Mouse (Mus musculus) left cerebral cortex, adult 11 months (tissue): Measurements from ENCODE around the gene Psme2.
A peak's percentile ranks its signal among the peaks of the same experiment; 100 is the strongest.

Source experiments
- DNase-seq: peaks from one replicate; pipeline ENCODE4 v3.0.0; 2022; ENCODE audit warnings: low spot score

The Psme2 gene

GRCm38 (mm10) chr14:55596036-55596690, 5.2 kb upstream of the Psme2 start:
- DNase-seq = no peak

- no peak for DNase-seq
These were observed 1.3 kb upstream of the Psme2 start for GRCm38 (mm10) chr14:55592226-55592625.

- peak; percentile 91 for DNase-seq
These were observed 498 bp upstream of the Psme2 start, which contains the start of gene Rnf31 for GRCm38 (mm10) chr14:55591331-55591891. Gene Rnf31, plus strand, starts transcription at chr14:55591708.

GRCm38 (mm10) chr14:55589771-55590448, 1.0 kb downstream of the Psme2 start:
- no peak for DNase-seq

GRCm38 (mm10) chr14:55589271-55589670, 1.6 kb downstream of the Psme2 start:
- DNase-seq = no peak

- DNase-seq = no peak
These were observed 4.8 kb downstream of the Psme2 start for GRCm38 (mm10) chr14:55586149-55586548.

GRCm38 (mm10) chr14:55585566-55585960, 5.3 kb downstream of the Psme2 start:
- DNase-seq = no peak

- DNase-seq = peak; percentile 48
These were observed 6.0 kb downstream of the Psme2 start, which contains the start of gene Emc9 for GRCm38 (mm10) chr14:55584702-55585565. Gene Emc9, minus strand, starts transcription at chr14:55585302.

- DNase-seq = no peak
These were observed 6.6 kb downstream of the Psme2 start for GRCm38 (mm10) chr14:55584303-55584701.

GRCm38 (mm10) chr14:55581981-55582681, 8.8 kb downstream of the Psme2 start:
- no peak for DNase-seq

GRCm38 (mm10) chr14:55580731-55581130, 10.2 kb downstream of the Psme2 start:
- no peak for DNase-seq

- no peak for DNase-seq
These were observed 11.1 kb downstream of the Psme2 start for GRCm38 (mm10) chr14:55579511-55580496.

- DNase-seq = no peak
These were observed 12.1 kb downstream of the Psme2 start for GRCm38 (mm10) chr14:55578668-55579269.

GRCm38 (mm10) chr14:55577871-55578667, 12.8 kb downstream of the Psme2 start, which contains the start of gene Psme1:
Gene Psme1, plus strand, starts transcription at chr14:55578123.
- peak; percentile 51 for DNase-seq

- DNase-seq = no peak
These were observed 14.5 kb downstream of the Psme2 start for GRCm38 (mm10) chr14:55576376-55576775.

- no peak for DNase-seq
These were observed 15.2 kb downstream of the Psme2 start for GRCm38 (mm10) chr14:55575711-55576110.

- no peak for DNase-seq
These were observed 15.6 kb downstream of the Psme2 start, which contains the start of gene Fitm1 for GRCm38 (mm10) chr14:55575302-55575701. Gene Fitm1, plus strand, starts transcription at chr14:55575617.

GRCm38 (mm10) chr14:55571760-55572159, 19.2 kb downstream of the Psme2 start:
- no peak for DNase-seq

GRCm38 (mm10) chr14:55570588-55570987, 20.3 kb downstream of the Psme2 start:
- no peak for DNase-seq
